Mouse (Mus musculus) embryonic facial prominence, embryonic 13.5 days (tissue): Measurements from ENCODE around the gene Pou2f3. TPM values are rescaled to one million over a fixed set of nuclear protein-coding genes. Genes with fewer than 3 reads are reported as not detected.

ENCODE experiments used
- ATAC-seq: fragments of 200-750 bp; cut with Nextera tagmentation; 2 replicates; pipeline ENCODE4 v1.8.0; 2017; ENCODE audit warnings: low read depth; ENCODE audit not compliant: insufficient number of reproducible peaks, insufficient read depth, low FRiP score, low TSS enrichment
- H3K27ac ChIP-seq: fragments of 300-500 bp; sonication (generic); 2 replicates; pipeline ENCODE4 v1.5.1; 2015; ENCODE audit warnings: moderate library complexity, mild to moderate bottlenecking, inconsistent platforms
- H3K27me3 ChIP-seq: fragments of 300-500 bp; sonication (generic); 2 replicates; pipeline ENCODE4 v1.6.1; 2015; ENCODE audit warnings: mild to moderate bottlenecking, inconsistent platforms
- H3K36me3 ChIP-seq: fragments of 300-500 bp; sonication (generic); 2 replicates; pipeline ENCODE4 v1.6.1; 2015; ENCODE audit warnings: mild to moderate bottlenecking, inconsistent platforms
- H3K4me1 ChIP-seq: fragments of 300-500 bp; sonication (generic); 2 replicates; pipeline ENCODE4 v1.6.1; 2015; ENCODE audit warnings: inconsistent platforms
- H3K4me2 ChIP-seq: fragments of 300-500 bp; sonication (generic); 2 replicates; pipeline ENCODE4 v1.6.1; 2015; ENCODE audit warnings: moderate library complexity, mild to moderate bottlenecking, inconsistent platforms
- H3K4me3 ChIP-seq: fragments of 300-500 bp; sonication (generic); 2 replicates; pipeline ENCODE4 v1.5.1; 2015; ENCODE audit warnings: mild to moderate bottlenecking, inconsistent platforms
- H3K9ac ChIP-seq: fragments of 300-500 bp; sonication (generic); 2 replicates; pipeline ENCODE4 v1.6.1; 2015; ENCODE audit warnings: mild to moderate bottlenecking, inconsistent platforms
- H3K9me3 ChIP-seq: fragments of 300-500 bp; sonication (generic); 2 replicates; pipeline ENCODE4 v1.6.1; 2016; ENCODE audit warnings: inconsistent platforms
- WGBS: fragments of 180-500 bp; shearing (Covaris S2); methylation state at CpG from one replicate; pipeline ENCODE4 v1.1.7; 2015; ENCODE audit warnings: mixed read lengths; 5-methylcytosine and 5-hydroxymethylcytosine counted together
- polyA plus RNA-seq: library from polyadenylated mRNA; unstranded; fragments of >200 nt; fragmentation: Nextera tagmentation; extraction: Ambion mirVana; gene quantifications from 2 replicates; pipeline ENCODE4 v1.2.1, GENCODE M21; 2015

Pou2f3 gene
- polyA plus RNA-seq, 1 experiment from 2014 or later = 2.1 TPM

GRCm38 (mm10) chr9:43107187-43107517 lies 103.0 kb downstream of the Pou2f3 start, which contains the start of gene Arhgef12:
Gene Arhgef12, minus strand, starts transcription at chr9:43107239.
- no peak for ATAC-seq
- peak within 1 kb of the TSS; percentile 89 for H3K4me3 ChIP-seq
- peak within 1 kb of the TSS; percentile 82 for H3K4me2 ChIP-seq
- H3K36me3 ChIP-seq = peaks cover 19% of the 10 kb centered on the region
- H3K27me3 ChIP-seq = no peaks in the 10 kb centered on the region
- WGBS = 31% methylated on average over 10 of the region's 10 CpGs
- H3K9ac ChIP-seq = peak within 1 kb of the TSS; percentile 95
- no peaks in the 10 kb centered on the region for H3K9me3 ChIP-seq
- H3K4me1 ChIP-seq = peaks cover 26% of the 10 kb centered on the region
- H3K27ac ChIP-seq = peak within 1 kb of the TSS; percentile 97

- peak; percentile 43 for ATAC-seq
- no peaks in the 10 kb centered on the region for H3K9me3 ChIP-seq
- 9% methylated on average over 22 of the region's 22 CpGs for WGBS
Observed at GRCm38 (mm10) chr9:43106426-43107186, 103.6 kb downstream of the Pou2f3 start.

GRCm38 (mm10) chr9:43105664-43106361 lies 104.4 kb downstream of the Pou2f3 start:
- no peaks in the 10 kb centered on the region for H3K9me3 ChIP-seq
- peak overlapping the region; percentile 97 for H3K27ac ChIP-seq
- peak overlapping the region; percentile 82 for H3K4me2 ChIP-seq
- H3K4me3 ChIP-seq = peak overlapping the region; percentile 89
- under 1% methylated on average over 83 of the region's 91 CpGs for WGBS
- peaks cover 31% of the 10 kb centered on the region for H3K4me1 ChIP-seq
- H3K9ac ChIP-seq = peak overlapping the region; percentile 95
- peaks cover 10% of the 10 kb centered on the region for H3K36me3 ChIP-seq
- no peaks in the 10 kb centered on the region for H3K27me3 ChIP-seq
- ATAC-seq = peak; percentile 90

More at GRCm38 (mm10) chr9:43106426-43107186, 103.6 kb downstream of the Pou2f3 start:
- peak overlapping the region; percentile 89 for H3K4me3 ChIP-seq
- H3K27me3 ChIP-seq = no peaks in the 10 kb centered on the region
- peaks cover 31% of the 10 kb centered on the region for H3K4me1 ChIP-seq
- H3K9ac ChIP-seq = peak overlapping the region; percentile 95
- peaks cover 16% of the 10 kb centered on the region for H3K36me3 ChIP-seq
- H3K27ac ChIP-seq = peak overlapping the region; percentile 97
- H3K4me2 ChIP-seq = peak overlapping the region; percentile 82

DNA sequence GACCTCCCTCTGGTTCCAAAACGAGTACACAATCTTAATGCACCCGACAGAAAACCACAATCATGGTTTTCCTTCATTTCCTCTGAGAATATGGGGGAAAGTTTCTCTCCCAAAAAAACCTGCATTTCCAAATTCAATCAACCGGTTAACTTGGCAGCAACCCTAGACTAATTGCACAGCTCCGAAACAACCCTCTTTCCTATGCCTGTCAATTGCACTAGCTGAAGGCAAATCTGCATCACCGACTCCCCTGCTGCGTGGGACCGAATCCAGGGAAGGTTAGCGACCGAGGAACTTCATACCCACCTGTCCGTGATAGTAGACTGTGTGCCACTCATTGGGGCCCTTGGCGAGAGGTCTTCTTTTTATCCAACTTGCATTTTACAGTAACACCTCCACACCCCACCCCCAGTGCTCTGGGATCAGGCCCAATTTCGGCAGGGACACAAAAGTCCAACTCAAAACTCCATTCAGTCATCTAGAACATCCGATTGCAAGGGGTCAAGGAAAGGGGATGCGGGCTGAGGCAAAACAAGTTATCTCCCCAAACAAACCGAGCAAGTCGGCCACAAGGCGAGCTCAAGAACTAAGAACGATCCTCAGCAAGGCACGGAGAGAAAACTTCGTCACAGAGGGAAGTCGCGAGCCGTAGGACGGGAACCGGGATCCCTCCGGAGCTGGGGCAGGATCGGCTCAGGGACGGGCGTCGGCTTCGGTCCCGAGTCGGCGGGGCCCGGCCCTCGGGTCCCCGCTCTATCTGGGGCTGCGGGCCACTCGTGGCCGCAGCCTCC lies 105.1 kb downstream of the Pou2f3 start:
- H3K9ac ChIP-seq = peak overlapping the region; percentile 95
- no peaks in the 10 kb centered on the region for H3K9me3 ChIP-seq
- under 1% methylated on average over 40 of the region's 40 CpGs for WGBS
- no peaks in the 10 kb centered on the region for H3K27me3 ChIP-seq
- H3K4me2 ChIP-seq = peak overlapping the region; percentile 82
- ATAC-seq = no peak; the same call in 1 of the 2 replicates
- 0 out of 2 replicates have a peak, but pooled peaks cover 3% of the 10 kb centered on the region for H3K36me3 ChIP-seq
- H3K4me3 ChIP-seq = peak overlapping the region; percentile 89
- H3K4me1 ChIP-seq = peaks cover 31% of the 10 kb centered on the region
- H3K27ac ChIP-seq = peak overlapping the region; percentile 97

- Histone ChIP-seq H3K27me3 (no peaks in the 10 kb centered on the region), H3K36me3 (0 out of 2 replicates have a peak, but pooled peaks cover 3% of the 10 kb centered on the region), H3K9me3 (no peaks in the 10 kb centered on the region), H3K4me1 (peaks cover 31% of the 10 kb centered on the region), H3K27ac (peak overlapping the region; percentile 97; the same call in 1 of the 2 replicates), H3K9ac (peak overlapping the region; percentile 95), H3K4me3 (peak overlapping the region; percentile 89), H3K4me2 (peak overlapping the region; percentile 82)
- ATAC-seq = no peak
- 3% methylated on average over 4 of the region's 4 CpGs for WGBS
Observed at GRCm38 (mm10) chr9:43104526-43104872, 105.7 kb downstream of the Pou2f3 start.

DNA sequence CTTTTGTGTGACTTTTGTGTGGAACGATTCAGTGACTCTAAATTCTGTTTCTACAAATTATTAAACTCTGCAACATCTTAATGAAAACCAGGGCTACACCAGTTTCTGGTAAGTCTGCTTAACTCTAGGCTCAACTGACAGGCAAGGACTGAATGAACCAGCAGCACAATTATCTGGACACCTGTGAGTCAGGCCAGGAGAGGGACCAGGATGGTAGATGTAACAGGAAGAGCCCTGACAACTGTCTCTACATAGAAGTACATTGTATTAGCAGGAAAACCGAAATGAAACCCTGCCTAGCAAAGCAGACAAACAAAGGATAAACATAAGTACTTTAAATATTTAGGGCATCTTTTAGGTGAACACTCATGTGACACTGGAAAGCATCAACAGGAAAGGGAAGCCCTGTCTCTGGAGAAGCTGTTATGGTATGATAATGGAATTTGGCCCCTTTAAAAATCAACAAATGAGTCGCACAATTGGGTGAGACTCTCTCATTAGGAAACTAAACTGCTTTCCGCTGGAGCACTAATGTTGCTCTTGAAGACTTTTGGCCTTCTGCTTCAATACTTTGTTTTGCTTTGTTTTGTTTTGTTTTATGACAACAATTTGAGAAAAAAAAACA lies 106.4 kb downstream of the Pou2f3 start:
- H3K9ac ChIP-seq = peak overlapping the region; percentile 58; the same call in 1 of the 2 replicates
- ATAC-seq = no peak

DNA sequence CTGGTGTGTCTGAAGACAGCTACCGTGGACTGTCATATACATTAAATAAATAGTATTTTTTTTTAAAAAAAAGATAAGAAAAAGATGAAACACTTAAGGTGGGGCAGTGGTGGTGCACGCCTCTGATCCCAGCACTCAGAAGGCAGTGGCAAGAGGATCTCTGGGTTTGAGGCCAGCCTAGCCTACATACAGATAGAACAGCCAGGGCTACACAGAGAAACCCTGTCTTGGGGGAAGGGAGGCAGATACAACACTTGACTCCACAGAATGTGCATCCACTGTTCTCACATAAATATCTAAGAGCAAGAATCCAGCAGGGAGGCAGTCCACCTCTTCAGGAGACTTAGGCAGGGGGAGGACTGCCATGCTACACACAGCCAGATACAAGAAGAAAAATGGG lies 107.2 kb downstream of the Pou2f3 start:
- no peaks in the 10 kb centered on the region for H3K9me3 ChIP-seq
- H3K4me1 ChIP-seq = peaks cover 35% of the 10 kb centered on the region
- H3K27ac ChIP-seq = no peak overlapping the region
- H3K9ac ChIP-seq = peak overlapping the region; percentile 49
- 0 out of 2 replicates have a peak, but pooled peaks cover 3% of the 10 kb centered on the region for H3K36me3 ChIP-seq
- 87% methylated on average over 2 of the region's 2 CpGs for WGBS
- no peaks in the 10 kb centered on the region for H3K27me3 ChIP-seq
- ATAC-seq = no peak
- peak overlapping the region; percentile 89 for H3K4me3 ChIP-seq
- H3K4me2 ChIP-seq = peak overlapping the region; percentile 82

More for the DNA sequence above, 106.4 kb downstream of the Pou2f3 start:
- 24% methylated on average over 4 of the region's 4 CpGs for WGBS
- Histone ChIP-seq H3K9me3 (no peaks in the 10 kb centered on the region), H3K4me1 (peaks cover 33% of the 10 kb centered on the region), H3K27me3 (no peaks in the 10 kb centered on the region), H3K27ac (no peak overlapping the region), H3K4me2 (peak overlapping the region; percentile 82), H3K36me3 (0 out of 2 replicates have a peak, but pooled peaks cover 3% of the 10 kb centered on the region), H3K4me3 (peak overlapping the region; percentile 89)

- Histone ChIP-seq H3K36me3 (0 out of 2 replicates have a peak, but pooled peaks cover 3% of the 10 kb centered on the region), H3K27ac (no peak overlapping the region), H3K27me3 (no peaks in the 10 kb centered on the region), H3K4me2 (peak overlapping the region; percentile 82), H3K9ac (no peak overlapping the region), H3K9me3 (no peaks in the 10 kb centered on the region), H3K4me1 (peaks cover 42% of the 10 kb centered on the region), H3K4me3 (0 out of 2 replicates have a peak overlapping the region, but pooled peaks have one; percentile 1)
- ATAC-seq = no peak
- WGBS = 71% methylated on average over 8 of the region's 8 CpGs
Observed at GRCm38 (mm10) chr9:43101936-43102595, 108.1 kb downstream of the Pou2f3 start.

DNA sequence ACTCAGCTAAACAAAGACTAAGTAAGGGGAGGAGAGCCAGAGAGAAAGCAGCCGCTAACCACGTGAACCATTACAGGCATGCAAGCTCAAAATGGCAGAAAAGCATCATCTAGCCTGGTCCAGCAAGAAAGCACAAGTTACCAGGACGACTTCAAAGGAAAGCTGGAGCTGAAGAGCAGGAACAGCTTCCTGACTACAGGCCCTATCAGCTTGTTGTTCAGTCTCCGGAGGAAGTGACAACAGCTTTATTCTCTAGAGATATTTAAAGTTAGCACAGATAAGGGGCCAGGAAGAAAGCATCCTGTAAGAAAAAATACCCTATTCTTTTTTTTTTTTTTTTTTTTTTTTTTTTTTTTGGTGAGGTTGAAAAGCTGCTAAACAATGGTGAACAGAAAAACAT lies 111.2 kb downstream of the Pou2f3 start:
- H3K9ac ChIP-seq = no peak overlapping the region
- no peaks in the 10 kb centered on the region for H3K27me3 ChIP-seq
- 0 out of 2 replicates have a peak, but pooled peaks cover 3% of the 10 kb centered on the region for H3K36me3 ChIP-seq
- H3K9me3 ChIP-seq = no peaks in the 10 kb centered on the region
- no peak for ATAC-seq
- H3K27ac ChIP-seq = no peak overlapping the region
- no peak overlapping the region for H3K4me3 ChIP-seq
- WGBS = 50% methylated on average over 4 of the region's 4 CpGs
- H3K4me1 ChIP-seq = peaks cover 41% of the 10 kb centered on the region
- H3K4me2 ChIP-seq = no peak overlapping the region; the same call in 1 of the 2 replicates

GRCm38 (mm10) chr9:43097801-43098557 lies 112.2 kb downstream of the Pou2f3 start:
- H3K27ac ChIP-seq = no peak overlapping the region
- 90% methylated on average over 3 of the region's 3 CpGs for WGBS

More at GRCm38 (mm10) chr9:43097801-43098557, 112.2 kb downstream of the Pou2f3 start:
- H3K36me3 ChIP-seq = 0 out of 2 replicates have a peak, but pooled peaks cover 3% of the 10 kb centered on the region
- ATAC-seq = no peak
- H3K9me3 ChIP-seq = no peaks in the 10 kb centered on the region
- H3K4me2 ChIP-seq = no peak overlapping the region
- H3K4me1 ChIP-seq = peaks cover 37% of the 10 kb centered on the region
- no peak overlapping the region for H3K4me3 ChIP-seq
- H3K27me3 ChIP-seq = no peaks in the 10 kb centered on the region
- H3K9ac ChIP-seq = no peak overlapping the region
